Mouse (Mus musculus) fat pad, adult 2 months (tissue): ENCODE data around the gene Rpp40.

Experiments used
- DNase-seq: peaks from one replicate; pipeline ENCODE4 v3.0.0-alpha.2; 2011; ENCODE audit warnings: low read depth, low spot score; ENCODE audit errors: extremely low read depth

Rpp40 gene

DNA sequence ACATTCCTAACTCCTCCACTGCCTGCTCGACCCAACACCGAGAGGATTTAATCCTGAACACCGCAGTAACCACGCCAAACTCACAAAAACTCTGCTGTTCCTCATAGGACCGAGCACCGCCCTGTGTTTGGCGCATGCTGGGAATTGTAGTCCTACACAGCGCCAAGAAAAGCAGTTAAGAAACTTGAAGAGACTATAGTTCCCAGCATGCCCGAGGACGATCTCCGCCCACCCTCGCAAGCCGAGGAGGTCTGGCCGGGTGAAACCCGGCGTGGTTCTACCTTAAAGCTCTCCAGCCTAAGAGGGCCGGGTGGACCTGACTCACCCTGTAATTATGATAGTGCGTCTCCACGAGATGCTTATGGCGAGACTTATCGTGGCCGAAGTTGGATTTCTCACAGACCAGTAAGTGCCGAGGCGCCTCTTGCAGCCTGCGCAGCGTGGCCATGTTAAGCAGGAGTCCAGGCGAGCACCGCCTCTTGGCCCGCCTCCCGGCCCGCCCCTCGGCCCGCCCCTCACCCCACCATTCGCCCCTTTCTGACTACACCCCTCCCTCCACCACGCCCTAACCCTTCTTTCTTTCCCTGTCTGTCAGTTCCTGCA, at the start of gene Rpp40:
TSS of gene Rpp40 (minus strand) at position 481 of the 603 bp plus-strand sequence.
- DNase-seq: peak; percentile 68

DNA sequence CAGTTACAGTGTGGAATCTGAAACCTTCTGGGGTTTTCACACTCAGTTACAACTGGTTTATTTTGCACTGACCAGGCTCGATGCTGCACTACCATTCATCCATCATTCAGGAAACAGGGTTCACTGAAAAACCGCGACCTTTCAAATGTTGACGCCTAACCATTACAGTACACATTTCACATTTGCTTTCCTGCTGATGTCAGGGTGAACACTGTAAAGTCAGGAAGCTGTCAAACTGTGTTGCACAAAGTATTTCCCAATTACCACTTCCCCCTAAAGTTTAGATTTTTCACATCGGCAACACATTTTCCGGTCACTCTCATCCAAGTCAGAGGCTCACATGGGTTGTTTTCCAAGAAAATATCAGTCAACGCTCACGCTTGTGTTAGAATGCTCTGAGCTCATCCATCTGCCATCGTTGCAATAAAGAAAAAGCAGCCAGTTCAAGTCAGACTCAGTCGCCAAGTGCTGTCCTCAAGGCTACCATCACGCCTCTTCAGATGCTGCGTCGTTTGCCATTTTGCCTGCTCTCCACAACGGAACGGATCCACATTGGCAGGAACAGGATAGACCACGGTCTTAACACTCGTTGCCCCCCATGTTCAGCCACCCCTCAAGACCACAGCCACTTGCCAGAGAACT, 43.8 kb upstream of the Rpp40 start:
- DNase-seq: no peak

GRCm38 (mm10) chr13:35947354-35948000, 41.3 kb upstream of the Rpp40 start:
- DNase-seq: no peak

- no peak for DNase-seq
Observed at GRCm38 (mm10) chr13:35946659-35947353, 40.6 kb upstream of the Rpp40 start.

DNA sequence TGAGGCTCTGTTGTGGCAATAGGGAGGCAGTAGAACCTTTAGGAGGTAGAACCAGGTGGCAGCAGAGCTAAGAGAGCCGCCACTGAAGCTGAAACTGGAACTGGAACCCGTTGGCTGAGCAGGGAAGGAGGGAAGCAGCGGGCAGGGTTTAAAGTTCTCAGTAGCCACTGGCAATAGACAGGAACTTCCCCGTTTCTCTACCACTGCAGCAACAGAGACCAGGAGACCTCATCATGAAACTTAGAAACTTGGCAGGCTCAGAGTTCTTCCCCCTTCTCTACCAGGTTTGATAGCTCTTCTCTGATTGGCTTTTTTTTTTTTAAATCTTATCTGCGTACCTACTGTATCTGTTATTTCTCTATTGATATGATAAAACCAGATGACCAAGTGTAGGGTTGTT, 34.8 kb upstream of the Rpp40 start:
- no peak for DNase-seq

GRCm38 (mm10) chr13:35939871-35940665, 33.9 kb upstream of the Rpp40 start:
- DNase-seq: no peak

- DNase-seq: no peak
Observed at GRCm38 (mm10) chr13:35937991-35938390, 31.8 kb upstream of the Rpp40 start.

- DNase-seq: no peak
Observed at GRCm38 (mm10) chr13:35911476-35911875, 5.3 kb upstream of the Rpp40 start.

- no peak for DNase-seq
Observed at GRCm38 (mm10) chr13:35905378-35905777, 781 bp downstream of the Rpp40 start.

- DNase-seq: no peak
Observed at GRCm38 (mm10) chr13:35892866-35893265, 13.3 kb downstream of the Rpp40 start.

DNA sequence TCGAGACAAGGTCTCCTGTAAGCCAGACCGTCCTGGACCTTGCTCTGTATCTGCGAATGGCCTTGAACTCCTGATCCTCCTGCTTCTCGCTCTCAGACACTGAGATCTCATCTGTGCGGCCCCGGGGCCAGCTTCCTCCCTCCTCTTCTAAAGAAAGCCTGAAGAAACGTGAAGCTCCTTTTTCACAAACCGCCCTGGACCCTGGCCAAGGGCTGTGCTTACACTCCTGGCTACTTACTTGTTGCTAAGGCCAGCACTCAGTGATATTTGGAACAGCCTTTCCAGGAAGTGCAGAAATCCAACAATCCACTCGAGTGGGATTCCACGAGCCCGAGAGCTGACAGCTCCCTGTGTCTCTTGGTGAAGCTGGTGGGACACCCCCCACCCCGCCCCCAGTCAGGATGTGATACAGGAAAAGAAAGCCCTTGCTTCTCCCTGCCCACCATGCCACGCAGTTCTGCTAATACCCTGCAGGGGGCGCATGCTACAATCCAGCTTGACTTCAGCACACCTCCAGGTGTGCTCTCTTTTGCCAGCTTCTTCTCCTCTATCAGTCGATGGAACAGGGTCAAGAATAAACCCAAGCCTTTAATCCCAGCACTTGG, 19.9 kb downstream of the Rpp40 start:
- no peak for DNase-seq

GRCm38 (mm10) chr13:35880555-35881046, 25.6 kb downstream of the Rpp40 start:
- no peak for DNase-seq

DNA sequence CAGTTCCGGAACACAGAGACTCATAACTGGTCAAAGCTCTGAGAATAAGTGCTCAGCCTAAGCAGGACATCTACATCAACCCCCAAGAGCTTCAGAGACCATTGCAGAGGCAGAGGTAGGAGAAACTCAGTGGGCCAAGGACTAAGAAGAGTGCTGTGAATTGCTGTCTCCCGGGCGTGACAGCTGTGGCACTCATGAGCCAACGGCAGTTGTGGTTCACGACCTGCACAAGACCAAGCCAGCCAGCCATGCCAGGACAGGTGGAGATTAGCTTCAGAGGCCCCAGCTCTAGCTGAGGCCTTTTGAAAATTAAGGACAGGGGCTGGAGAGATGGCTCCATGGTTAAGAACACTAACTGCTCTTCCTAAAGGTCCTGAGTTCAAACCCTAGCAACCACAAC, 26.6 kb downstream of the Rpp40 start:
- no peak for DNase-seq

DNA sequence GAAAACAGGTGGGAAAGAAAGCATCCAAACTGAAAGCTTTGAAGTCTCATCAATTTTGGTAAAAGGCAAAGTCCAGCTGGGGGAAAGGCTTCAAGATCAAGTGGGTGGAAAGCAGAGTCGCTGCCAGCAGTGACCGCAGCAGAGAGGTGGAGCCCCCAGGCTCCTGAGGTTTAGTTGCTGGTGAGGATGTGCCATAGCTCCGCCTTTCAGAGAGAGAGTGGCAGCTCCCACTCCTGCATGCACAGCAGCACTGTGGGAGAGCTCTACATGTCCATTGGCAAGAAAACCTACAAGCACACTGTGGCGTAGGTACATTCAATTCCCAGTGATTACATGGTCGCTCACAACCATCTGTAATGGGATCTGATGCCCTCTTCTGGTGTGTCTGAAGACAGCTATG, 27.1 kb downstream of the Rpp40 start:
- DNase-seq: no peak

DNA sequence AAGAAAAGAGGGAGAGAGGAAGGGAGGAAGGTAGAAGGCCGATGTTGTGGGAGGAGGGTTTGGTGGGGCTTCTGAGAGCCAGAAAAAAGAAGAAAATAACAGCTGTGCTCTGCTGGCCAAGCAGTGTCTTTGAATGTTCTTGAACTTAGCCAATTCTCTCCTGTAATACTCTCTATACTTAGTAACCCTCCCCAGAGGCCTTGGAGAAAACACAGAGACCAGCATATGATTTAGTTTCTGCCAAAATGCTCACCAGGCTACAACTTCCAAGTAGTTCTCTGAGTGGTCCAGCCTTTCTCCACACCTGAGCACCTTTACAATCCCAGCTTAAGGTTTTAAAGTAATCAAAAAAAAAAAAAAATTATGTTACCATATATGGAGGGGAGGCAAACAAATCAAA, 27.9 kb downstream of the Rpp40 start:
- DNase-seq: no peak

GRCm38 (mm10) chr13:35875396-35875795, 30.8 kb downstream of the Rpp40 start:
- DNase-seq: no peak

DNA sequence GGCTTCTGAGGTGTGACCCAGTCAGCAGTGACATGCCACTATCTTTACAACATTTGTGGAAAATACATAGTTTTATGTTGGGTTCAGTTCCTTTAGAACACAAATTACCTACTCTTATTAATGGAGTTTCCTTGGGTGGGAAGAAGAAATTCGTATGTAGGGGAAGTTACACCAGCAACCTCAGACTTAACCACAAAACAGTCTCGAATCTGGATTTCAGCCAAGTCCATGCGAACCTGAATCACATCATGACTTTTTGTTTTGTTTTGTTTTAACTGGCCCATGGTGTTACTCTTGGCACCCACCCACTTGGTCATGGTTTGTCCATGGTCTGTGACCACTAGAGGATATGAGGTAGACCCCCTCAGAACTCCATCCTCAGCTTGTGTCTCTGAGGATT, 35.1 kb downstream of the Rpp40 start:
- DNase-seq: no peak

GRCm38 (mm10) chr13:35870659-35871058, 35.5 kb downstream of the Rpp40 start:
- no peak for DNase-seq

DNA sequence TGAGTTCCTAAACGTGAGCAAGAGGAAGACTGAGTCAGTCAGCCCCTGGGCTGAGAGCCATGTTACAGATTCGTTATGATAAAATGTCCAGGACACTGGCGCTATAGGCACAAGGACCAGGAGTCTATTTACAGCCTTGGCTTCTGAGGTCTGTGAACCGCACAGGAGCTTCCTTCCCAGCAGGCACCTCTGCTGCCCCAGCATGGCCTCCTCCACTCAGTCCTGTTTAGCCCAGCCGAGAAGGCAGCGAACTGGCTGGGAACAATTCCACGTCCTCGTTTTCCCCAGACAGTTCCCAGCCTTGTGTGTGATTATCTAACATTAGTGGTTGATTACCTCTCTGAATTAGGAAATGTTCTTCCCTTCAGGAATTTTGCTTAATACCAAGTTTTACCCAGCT, 45.2 kb downstream of the Rpp40 start:
- no peak for DNase-seq

GRCm38 (mm10) chr13:35857486-35857885, 48.7 kb downstream of the Rpp40 start:
- no peak for DNase-seq
